Mouse (Mus musculus): ENCODE measurements around the gene Atp6v1fnb.

Gene Atp6v1fnb

GRCm38 (mm10) chr6:29471137-29471536 lies at the start of gene Atp6v1fnb:
Gene Atp6v1fnb (plus strand): TSS chr6:29471437.
- no peak for DNase-seq (ENCODE audit: low spot score)

DNA sequence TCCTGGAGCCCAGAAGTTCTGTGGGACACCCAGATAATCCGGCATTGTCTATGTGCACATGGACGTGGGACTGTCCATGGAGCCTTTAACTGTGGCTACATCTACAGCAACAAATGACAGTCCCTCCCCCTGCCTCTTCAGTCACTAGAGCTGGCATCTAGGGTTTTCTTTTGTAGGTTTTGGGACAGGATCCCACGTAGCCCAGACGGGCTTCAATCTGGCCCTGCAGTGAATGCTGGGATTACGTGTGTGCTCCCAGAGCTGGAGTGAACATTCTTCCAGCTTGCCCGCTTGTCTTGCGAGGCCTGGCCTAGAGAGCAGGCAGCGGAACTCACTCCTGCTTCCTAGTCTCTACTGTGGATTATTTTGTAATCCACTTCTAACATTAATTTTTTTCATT lies 46.1 kb upstream of the Atp6v1fnb start:
- no peak for DNase-seq (ENCODE audit: low spot score)

DNA sequence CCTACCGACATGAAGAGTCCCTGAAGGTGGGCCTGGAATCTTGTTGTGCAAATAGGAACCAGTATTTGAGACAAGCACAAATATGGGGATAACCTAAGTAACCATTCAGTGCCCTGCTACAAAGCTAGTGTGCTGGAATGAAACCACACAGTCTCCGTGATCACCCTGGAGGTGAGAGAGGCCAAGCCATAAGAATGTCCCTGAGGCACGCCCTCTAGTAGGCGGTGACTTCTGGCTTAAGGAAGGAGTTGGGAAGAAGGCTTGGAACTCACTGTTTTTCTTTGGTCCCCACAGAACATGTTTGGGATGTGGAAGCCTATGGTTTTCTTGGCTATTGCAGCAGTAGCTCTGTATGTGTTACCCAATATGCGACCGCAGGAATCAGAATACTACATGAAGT lies 44.9 kb upstream of the Atp6v1fnb start:
- no peak for DNase-seq (ENCODE audit: low spot score)

- DNase-seq (ENCODE audit: low spot score) = no peak
Observed at GRCm38 (mm10) chr6:29428171-29428570, 43.1 kb upstream of the Atp6v1fnb start.

DNA sequence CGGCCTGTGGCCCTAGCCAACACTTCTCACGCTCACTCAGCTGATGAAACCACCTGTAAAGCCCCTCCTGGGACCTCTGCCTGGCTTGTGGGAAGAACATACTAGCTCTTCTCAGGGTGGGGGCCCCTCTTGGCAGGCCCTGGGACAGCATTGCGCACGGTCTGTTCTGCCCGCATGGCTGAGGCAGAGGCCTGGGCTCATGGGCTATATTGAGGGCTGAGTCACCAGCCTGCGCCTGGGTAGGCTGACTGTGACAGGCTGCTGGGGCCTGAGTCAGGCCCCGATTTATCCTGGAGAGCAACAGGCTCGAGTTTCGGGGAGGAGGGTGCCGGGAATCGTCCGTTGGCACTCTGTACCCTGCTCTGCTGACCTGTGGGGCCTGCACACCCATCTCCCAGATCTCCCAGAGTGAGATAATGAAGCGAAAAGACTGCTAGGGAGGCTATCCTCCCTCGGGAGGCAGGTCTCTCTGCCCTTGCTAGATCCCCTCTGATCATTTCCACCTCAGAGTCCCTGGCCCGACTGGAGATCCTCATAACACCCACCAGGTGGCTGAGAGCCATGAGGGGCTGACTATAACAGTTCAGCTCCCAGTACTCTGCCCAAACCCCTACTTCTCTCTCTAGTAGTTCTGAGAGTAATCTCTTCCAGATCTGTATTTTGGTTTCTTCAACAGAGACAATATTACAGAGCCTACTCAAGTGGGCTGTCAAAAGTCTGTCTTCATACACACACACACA lies 40.4 kb upstream of the Atp6v1fnb start:
- DNase-seq (ENCODE audit: low spot score) = no peak

GRCm38 (mm10) chr6:29431473-29431872 lies 39.8 kb upstream of the Atp6v1fnb start:
- no peak for DNase-seq (ENCODE audit: low spot score)

DNA sequence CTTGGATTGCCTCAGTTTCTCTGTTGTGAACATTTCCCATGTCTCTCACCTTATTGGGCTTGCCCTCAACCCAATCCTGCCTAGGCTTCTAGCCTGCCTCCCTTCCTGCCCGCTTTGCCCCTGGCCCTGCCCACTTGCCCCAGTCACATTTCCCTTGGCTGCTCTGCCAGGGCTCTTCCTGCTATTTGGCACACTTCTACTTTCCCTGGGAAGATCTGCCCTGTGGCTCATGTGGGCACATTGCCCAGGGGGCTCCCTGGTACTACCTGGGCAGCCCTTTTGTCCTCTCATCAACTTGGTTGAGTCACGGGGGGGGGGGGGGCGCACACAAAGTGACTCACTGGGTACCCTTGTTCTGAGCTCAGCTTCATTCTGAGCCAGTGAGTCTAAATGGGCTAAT lies 39.1 kb upstream of the Atp6v1fnb start:
- DNase-seq (ENCODE audit: low spot score) = no peak

- DNase-seq (ENCODE audit: low spot score) = no peak
Observed at GRCm38 (mm10) chr6:29432676-29433037, 38.6 kb upstream of the Atp6v1fnb start.

GRCm38 (mm10) chr6:29433038-29433803 lies 38.0 kb upstream of the Atp6v1fnb start, which contains the start of gene Flnc:
Gene Flnc (plus strand): TSS chr6:29433256.
- DNase-seq (ENCODE audit: low spot score) = peak; percentile 50

DNA sequence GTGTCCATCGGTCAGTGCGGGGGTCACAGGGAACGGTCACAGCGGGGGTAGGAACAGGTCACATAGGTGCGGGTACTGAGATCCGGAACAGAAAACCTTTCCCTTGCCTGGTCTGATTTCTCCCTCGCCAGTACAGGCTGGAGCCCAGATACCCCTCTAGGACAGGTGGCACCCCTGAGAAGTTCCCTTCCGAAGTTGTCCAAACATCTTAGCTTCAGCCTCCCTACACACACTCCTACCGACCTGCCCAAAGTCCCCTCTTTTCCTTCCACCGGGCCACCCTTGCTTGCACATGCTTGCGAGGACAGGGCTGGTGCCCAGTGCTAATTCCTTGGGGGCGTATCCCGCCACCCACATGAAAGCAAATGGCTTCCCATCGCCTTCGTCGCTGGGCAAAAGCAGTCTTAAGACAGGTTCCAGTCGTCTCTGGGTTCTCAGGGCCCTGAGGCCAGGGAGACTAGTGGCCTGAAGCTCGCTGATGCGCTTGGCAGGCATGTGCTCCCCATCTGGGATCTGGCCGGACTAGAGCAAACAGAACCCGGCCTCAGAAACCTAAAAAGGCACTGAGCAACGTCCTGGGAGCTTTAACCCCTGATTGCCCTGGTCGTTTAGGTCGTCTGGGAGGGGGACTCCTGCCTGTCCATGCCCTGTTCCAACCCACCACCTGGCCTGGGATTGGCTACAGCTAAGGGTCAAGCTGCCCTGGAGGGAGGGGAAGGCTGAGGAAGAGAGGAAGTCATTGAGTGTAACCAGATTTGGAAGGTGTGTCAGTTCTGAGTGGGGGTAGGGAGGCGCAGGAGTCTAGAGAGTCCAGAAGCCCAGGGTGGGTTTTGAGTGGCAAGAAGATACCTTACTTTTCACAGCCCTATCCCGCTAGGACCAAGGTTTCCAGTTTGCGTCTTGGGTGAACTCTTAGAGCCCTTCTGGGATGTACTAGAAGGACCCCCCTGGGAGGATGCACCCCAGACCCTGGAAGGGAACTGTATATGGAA lies 37.1 kb upstream of the Atp6v1fnb start:
- peak; percentile 22 for DNase-seq (ENCODE audit: low spot score)

DNA sequence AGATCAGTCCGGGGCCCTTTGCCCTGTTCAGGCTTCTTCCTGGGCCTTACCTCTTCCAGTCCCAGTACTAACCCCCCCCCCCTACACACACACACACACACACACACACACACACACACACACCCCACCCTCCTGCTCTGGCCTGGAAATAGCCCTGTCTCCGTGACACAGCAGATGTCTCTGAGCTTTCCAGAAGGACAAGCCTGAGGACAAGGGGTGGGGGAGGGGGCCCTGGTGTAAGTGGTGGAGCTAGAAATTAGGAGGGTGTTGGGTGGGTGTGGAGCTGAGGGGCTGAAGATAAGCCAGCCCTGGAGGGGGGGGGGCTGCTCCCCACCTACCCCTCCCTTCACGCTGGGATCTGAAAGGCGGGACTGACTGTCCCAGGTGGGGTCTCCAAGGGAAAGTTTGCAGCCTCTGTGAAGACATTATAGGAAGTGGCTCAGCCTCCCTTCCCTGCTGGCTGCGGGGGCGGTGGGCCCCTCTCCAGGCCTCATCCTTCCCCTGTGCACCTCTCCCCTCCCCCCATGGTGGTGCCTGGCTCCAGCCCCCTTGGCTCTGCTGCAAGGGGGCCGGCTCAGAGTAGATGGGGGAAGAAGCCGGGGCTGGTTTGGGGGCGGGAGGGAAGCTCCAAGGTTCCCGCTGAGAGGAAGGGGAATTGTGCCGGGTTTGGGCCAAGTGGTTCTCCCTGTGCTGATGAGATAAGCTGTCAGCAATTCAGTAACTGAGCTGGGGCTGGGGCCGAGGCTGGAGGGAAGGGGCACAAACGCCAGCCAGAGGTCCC lies 36.1 kb upstream of the Atp6v1fnb start:
- DNase-seq (ENCODE audit: low spot score) = no peak

- no peak for DNase-seq (ENCODE audit: low spot score)
Observed at GRCm38 (mm10) chr6:29435940-29436451, 35.2 kb upstream of the Atp6v1fnb start.

DNA sequence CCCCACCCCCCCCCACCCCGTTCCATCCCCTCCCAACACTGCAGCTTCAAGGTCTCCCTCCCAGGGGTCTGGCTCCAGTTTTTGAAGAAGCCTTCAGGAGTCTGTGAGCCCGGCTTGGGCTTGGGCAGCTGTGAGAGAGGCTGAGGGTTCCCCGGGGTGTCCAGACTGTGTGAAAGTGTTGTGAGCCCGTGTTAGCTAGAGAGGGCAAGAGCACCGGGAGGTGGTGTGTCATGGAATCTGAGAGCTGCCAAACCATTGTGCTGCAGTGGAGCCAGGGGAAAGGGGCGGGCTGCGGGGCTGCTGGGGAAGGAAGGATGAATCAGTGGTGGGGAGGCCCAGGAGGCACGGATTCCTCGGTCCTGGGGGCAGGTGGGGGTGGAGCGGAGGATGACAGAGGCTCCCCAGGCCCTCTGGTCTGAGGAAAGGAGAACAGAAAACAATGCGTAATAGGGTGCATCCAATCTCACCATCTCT lies 34.7 kb upstream of the Atp6v1fnb start:
- DNase-seq (ENCODE audit: low spot score) = peak; percentile 35

GRCm38 (mm10) chr6:29439251-29439650 lies 32.0 kb upstream of the Atp6v1fnb start:
- DNase-seq (ENCODE audit: low spot score) = no peak

- DNase-seq (ENCODE audit: low spot score) = no peak
Observed at GRCm38 (mm10) chr6:29439789-29440188, 31.4 kb upstream of the Atp6v1fnb start.

DNA sequence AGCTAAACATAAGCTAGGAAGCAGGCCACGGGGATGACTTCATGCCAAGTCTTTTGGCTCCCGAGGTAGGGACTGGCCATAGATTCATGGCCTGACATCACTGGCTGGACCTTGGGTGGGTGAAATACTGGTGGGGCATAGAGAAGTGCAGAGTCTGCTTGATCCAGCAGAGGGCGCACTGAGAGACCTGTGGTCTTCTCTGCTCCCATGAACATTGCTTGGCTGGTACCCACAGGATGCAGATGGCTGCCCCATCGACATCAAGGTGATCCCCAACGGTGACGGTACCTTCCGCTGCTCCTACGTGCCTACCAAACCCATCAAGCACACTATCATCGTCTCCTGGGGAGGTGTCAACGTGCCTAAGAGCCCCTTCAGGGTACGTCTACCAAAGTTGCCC lies 26.5 kb upstream of the Atp6v1fnb start:
- DNase-seq (ENCODE audit: low spot score) = peak; percentile 25

DNA sequence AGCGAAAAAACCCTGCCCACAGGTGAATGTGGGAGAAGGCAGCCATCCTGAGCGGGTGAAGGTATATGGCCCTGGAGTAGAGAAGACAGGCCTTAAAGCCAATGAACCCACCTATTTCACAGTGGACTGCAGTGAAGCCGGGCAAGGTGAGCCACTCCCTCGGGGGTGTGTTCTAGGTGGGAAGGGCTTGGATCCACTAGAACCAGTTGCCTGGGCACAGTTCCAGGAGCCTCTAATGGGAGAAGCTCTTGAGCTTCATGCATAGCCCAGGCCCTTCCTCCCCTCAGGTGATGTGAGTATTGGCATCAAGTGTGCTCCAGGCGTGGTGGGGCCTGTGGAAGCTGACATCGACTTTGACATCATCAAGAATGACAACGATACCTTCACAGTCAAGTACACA lies 25.9 kb upstream of the Atp6v1fnb start:
- no peak for DNase-seq (ENCODE audit: low spot score)

DNA sequence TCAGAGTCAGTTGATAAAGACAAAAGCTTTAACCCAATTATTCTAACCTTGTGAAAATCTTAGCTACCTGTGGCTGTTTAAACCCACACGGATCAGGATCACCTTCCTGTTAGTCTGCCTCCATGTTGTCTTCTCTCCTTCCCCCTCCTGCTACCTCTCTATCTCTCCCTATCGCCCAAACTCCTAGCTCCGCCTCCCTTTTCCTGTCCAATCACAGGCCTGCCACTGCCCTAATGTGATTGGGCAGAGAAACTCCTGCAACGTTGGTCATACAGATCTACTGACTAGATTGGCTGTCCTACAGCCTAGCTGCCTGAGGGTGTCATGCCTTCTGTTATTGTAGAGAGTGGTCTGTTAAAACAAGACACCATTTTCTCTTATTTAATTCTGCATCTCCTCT lies 21.4 kb upstream of the Atp6v1fnb start:
- DNase-seq (ENCODE audit: low spot score) = no peak

GRCm38 (mm10) chr6:29450667-29451066 lies 20.6 kb upstream of the Atp6v1fnb start:
- no peak for DNase-seq (ENCODE audit: low spot score)

DNA sequence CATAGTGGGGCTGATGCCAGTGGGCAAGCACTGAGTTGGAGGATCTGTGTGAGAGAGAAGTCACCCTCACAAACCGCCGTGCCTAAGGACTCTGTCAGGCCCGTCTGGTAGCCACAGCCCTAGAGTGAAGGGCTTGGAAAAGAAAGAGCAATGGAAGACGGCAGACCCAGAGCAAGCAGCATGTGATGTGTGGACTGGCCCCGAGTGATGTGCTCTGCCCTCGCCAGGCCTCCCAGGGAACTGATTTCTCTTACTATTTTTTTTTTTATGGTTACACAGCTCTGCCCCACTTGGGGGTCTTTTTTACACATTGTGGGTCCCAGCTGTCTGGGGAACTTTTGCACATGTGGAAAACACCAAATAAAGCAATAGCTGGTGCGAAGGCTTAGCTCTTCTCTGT lies 9.7 kb upstream of the Atp6v1fnb start:
- no peak for DNase-seq (ENCODE audit: low spot score)

GRCm38 (mm10) chr6:29463388-29463787 lies 7.8 kb upstream of the Atp6v1fnb start:
- no peak for DNase-seq (ENCODE audit: low spot score)
